Mouse (Mus musculus): Measurements from ENCODE around the gene Gucy1b1.

The Gucy1b1 gene

DNA sequence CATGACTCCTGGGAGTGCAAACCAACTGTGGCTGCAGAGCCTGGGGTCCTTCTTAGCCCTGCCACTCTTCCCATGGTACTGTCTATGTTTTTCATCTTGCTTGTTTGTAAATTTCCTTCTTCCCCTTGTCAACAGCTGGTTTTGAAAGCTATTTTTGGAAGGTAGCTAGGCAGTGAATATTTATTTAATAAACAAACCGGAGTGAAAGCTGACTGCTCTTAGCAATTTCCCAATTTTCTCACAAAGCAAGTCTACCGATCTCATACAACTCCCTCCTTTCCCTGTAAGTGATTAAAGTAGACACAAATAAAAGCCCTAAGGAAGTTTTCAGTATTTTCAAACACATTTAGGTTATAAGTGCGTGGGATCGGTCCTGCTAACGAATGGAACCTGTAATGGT lies 29.6 kb downstream of the Gucy1b1 start:
- in situ Hi-C loops (cut with MboI; ENCODE audit: low pct_unique_long_range_greater_than_20kb in 1 of 2, low sequenced_read_pairs in 2 of 2, unreplicated experiment in 1 of 2): loop anchor here (10.0 to 25.0 kb wide), 2 partner anchors 290 to 292 kb away; no protein-coding TSS in a partner anchor

DNA sequence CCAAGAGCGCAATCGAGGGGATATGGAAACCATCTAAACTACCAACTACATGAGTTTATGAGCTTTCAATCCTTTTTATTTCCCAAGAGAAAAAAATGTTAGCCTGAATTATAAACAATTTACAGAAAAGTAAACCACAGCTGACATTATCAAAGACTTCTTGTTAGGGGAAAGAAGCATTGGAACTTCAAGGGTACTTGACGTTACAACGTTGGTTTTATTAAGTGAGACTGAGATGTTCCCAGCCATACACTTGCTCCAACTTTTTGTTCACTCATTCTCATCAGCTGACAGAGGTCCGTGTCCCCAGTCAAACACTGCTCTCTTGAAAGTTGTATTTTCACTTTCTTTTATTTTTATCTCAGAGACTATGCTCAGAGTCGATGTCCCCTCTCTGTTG lies 30.8 kb downstream of the Gucy1b1 start:
- in situ Hi-C loops (cut with MboI; ENCODE audit: low pct_unique_long_range_greater_than_20kb in 1 of 2, low sequenced_read_pairs in 2 of 2, unreplicated experiment in 1 of 2): loop anchor here (10.0 to 25.0 kb wide), 2 partner anchors 291 to 294 kb away; no protein-coding TSS in a partner anchor

DNA sequence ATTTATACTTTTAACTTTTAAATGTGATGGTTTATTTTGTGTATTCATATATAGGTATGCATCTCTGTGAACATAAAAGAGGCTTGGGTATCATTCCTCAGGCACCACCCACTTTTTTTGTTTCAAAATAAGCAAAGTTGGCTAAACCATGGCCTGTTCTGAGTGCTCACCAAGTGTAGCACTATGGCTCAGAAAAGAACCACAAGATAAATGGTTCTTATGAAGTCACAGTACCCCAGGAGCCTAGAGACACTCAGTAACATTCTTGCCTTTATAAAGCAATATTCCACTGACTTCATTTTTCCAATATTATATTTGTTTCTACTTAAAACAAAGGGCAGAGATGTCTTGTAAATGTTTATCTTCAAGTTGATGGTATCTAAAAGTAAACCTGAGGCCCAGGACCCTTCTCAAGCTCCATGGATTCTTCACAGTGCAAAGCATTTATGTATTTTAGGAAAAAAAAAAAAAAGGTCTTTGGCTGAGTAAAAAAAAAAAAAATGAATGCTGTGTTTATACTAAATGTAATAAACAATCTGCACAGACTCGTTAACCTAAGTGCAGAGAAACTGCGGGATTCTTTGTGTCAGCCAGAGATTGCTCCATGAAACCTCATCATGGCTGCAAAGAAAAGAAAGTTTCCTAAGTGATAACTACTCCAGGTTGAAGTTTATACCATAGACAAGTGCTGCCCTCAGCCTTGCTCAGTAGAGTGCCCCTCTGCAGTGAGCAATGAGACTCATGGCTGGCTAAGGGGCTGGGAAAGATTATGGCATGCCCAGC lies 38.0 kb downstream of the Gucy1b1 start:
- in situ Hi-C loops (cut with MboI; ENCODE audit: low pct_unique_long_range_greater_than_20kb in 1 of 2, low sequenced_read_pairs in 2 of 2, unreplicated experiment in 1 of 2): loop anchor here in 1 of 2 experiments (25.0 kb wide), 1 partner anchor 301 kb away; no protein-coding TSS in a partner anchor

DNA sequence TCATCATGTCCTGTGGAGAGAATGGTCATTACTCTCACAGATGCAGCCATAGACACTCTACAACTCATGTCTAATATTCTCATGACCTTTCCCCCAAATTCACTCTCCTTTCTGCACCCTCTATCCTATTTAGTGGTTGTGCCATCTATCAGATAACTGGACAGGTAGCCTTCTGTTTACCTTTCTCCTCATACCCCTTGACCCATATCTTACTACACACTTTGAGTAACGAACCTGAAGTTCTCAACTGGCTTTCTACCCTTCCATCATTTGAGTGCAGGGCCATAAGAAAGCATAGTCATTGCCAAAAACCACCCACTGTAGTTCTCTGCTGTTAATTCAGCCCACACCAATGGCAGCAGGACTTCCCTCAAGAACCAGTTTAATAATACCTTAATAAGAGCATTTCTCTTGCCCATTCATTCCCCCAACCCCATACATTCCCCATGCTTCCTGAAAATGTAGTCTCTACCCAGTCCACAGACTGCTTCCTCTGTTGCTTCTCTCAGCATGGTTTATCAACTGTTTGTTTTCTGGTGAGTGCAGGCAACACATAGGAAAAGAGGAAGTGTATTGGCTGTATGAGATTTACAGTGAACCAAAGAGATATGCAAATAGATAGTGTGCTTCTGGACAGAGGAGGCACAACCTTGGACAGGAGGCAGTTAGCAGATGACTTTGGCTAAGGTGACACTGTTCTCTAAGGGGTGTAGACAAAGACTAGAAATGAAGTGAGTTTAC lies 44.3 kb downstream of the Gucy1b1 start:
- in situ Hi-C loops (cut with MboI; ENCODE audit: low pct_unique_long_range_greater_than_20kb in 1 of 2, low sequenced_read_pairs in 2 of 2, unreplicated experiment in 1 of 2): loop anchor here in 1 of 2 experiments (25.0 kb wide), 1 partner anchor 307 kb away; no protein-coding TSS in a partner anchor

DNA sequence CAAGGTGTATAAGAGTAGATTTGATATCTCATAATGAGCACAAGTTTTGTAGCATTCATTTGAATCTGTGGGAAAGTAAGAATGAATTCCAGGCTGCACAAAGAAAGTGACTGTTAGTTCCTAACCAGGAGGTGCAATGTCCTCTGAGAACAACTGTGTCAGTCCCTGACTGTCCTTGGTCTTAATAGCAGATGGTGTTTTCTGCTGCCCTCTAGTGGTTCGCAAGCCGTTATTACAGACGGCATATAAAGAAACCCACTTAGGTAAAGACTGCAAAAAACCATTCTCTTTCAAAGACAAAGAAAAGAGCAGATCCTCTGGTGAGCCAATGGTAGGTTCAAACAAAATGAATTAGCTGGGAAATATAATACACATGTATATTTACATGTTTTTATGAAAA lies 45.3 kb downstream of the Gucy1b1 start:
- in situ Hi-C loops (cut with MboI; ENCODE audit: low pct_unique_long_range_greater_than_20kb in 1 of 2, low sequenced_read_pairs in 2 of 2, unreplicated experiment in 1 of 2): loop anchor here in 1 of 2 experiments (25.0 kb wide), 1 partner anchor 308 kb away; no protein-coding TSS in a partner anchor

DNA sequence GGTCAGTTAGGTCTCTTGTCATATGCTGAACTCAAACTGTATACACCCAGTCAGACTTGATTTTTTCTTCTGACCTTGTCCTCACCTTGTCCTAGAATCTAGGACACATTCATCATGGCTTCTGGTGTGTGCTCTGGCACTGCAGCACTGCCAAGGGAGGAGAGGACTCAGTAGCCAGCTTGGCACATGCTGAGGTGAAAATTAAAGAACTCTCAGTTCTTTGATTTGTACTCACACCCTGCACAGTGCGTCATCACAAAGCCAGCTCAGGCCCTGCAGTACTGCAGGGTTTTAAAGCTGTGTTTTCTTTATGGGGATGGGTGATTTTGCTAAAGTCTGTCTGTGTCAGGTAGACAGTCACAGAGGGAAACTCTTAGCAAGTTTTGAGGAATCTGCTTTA lies 47.2 kb downstream of the Gucy1b1 start:
- in situ Hi-C loops (cut with MboI; ENCODE audit: low pct_unique_long_range_greater_than_20kb in 1 of 2, low sequenced_read_pairs in 2 of 2, unreplicated experiment in 1 of 2): loop anchor here in 1 of 2 experiments (25.0 kb wide), 1 partner anchor 310 kb away; no protein-coding TSS in a partner anchor

DNA sequence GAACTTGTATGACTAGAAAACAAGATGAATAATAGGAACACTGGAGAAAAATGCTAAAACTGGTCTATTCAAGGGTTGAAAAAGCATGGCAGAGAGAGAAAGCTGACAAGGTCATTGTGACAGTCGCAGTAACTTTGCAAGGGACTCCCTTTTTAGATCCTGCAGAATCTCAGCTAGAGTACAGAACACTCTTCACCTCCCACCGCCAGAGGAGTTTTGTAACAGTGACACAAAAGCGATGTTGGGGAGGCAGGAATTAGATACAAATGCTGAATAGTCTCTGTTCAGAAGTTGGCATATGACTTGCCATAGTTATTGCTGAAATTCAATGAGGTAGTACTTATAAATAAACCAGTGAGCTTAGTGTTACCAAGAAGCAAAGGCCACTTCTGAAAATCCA lies 51.4 kb downstream of the Gucy1b1 start:
- in situ Hi-C loops (cut with MboI; ENCODE audit: low pct_unique_long_range_greater_than_20kb in 1 of 2, low sequenced_read_pairs in 2 of 2, unreplicated experiment in 1 of 2): no loop called here

DNA sequence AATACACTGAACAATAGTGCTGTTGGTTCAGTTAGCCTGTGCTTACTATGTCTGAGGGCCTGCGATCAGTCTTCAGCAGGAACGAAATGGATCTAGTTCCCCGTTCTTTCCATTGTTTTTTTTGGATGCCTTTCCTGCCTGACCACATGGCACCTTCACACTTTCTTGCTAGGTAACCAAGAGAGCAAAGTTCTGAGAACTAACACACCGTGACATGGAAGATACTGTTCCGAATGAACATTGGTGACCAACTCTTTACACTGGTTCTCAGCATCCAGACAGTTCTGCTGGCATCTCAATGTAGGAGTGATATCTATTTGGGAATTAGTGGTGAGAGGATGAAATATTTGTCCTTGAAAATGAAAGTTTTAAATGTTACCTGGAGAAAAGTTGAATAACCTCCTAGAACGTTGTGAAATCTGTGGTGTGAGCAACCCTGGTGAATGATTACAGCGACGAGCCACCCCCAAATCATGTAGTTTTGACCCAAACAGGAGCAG lies 52.0 kb downstream of the Gucy1b1 start:
- in situ Hi-C loops (cut with MboI; ENCODE audit: low pct_unique_long_range_greater_than_20kb in 1 of 2, low sequenced_read_pairs in 2 of 2, unreplicated experiment in 1 of 2): no loop called here

DNA sequence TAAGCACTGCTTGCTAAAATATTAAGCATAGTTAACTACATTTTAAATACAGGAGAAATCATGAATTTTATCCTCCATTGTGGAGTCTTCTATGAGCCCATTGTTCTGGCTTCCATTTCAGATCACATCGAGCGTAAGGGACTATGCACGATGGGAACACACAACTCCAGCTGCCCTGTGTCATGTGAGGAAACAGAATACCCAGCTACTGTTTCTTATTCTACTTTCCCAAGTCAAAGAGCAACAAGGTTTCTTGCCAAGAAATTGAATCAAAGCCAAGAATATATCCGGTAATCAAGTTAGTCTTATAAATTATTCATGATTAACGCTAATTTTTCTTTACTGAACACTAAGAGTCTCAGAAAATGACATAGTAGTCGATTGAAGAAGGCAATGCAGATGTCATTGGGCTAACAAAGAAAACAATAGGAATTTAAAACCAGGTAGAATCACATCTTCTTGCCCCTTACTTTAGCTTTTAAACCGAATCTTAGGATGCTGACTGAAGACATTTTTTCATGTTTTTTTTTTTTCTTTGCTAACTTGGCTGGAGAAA lies 60.3 kb downstream of the Gucy1b1 start:
- in situ Hi-C loops (cut with MboI; ENCODE audit: low pct_unique_long_range_greater_than_20kb in 1 of 2, low sequenced_read_pairs in 2 of 2, unreplicated experiment in 1 of 2): no loop called here

DNA sequence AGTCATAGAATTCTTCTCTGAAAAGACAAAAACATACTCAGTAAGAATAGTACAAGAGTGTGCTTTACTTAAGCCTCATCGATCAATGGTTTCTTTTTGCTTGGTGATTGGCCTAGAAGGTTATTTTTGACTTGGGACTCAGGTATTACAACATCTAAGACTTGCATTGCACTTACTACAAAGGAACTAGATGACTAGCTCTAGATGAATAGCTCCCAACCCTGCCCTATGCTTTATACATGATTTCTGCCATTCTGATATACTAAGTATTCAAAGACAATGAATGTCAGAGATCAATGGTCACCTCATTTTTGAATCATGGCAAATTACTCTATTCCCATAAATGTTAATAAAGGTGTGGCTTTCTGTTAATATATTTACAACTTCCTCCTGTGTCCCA lies 67.5 kb downstream of the Gucy1b1 start:
- in situ Hi-C loops (cut with MboI; ENCODE audit: low pct_unique_long_range_greater_than_20kb in 1 of 2, low sequenced_read_pairs in 2 of 2, unreplicated experiment in 1 of 2): no loop called here

DNA sequence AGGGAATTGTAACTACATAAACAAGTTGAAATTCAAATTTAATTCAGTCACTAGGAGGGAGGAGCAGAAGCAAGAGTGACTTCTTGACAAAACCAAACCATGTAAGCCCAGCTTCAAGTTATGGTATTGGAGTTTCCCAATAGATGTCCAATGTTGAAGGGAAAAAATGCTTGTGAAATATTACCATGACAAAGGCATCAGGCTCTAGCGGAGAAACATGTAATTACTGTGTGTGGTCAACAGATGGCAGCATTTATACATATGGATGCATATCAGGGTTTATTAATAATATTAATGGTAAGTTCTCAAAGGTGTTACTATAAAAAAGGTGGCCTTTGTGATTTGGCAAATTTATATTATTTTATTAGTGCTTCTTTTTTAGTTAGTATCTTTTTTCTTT lies 78.5 kb downstream of the Gucy1b1 start:
- in situ Hi-C loops (cut with MboI; ENCODE audit: low pct_unique_long_range_greater_than_20kb in 1 of 2, low sequenced_read_pairs in 2 of 2, unreplicated experiment in 1 of 2): no loop called here

DNA sequence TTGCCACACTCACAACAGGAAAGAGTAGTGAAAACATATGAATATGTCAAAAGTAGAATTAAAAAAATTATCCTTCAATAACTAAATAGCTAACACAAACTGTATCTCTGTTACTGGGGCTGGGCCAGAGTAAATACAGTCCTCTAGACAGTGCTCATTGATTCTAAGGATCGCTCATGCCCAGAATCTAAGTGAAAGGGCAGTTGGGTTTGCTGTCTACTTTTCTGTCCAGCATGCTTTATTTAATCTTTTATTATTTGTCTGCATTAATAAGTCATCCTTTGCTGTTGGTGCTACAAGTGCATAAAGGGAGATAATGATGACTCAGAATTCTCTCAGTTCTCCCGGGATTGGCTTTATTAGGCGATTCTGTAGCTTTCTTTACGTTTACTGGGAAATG lies 79.1 kb downstream of the Gucy1b1 start:
- in situ Hi-C loops (cut with MboI; ENCODE audit: low pct_unique_long_range_greater_than_20kb in 1 of 2, low sequenced_read_pairs in 2 of 2, unreplicated experiment in 1 of 2): no loop called here

DNA sequence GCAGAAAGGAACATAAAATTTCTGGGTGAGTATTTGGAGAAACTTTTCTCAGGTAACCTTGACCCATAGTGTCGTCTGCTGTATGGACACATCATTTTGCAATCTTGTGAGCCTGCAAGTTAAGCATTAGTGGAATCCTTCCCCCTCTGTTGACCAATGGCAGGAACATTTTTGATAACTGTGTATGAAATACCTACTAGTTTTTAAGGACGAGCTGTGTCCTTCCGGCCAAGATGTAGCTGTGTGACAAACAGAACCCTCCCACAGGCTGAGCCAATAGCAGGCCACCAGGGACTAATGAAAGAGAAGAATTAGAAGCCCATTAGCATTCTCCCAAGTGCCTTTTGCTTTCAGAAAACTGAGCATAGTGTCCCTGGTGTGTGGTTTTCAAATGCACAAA lies 84.0 kb downstream of the Gucy1b1 start:
- in situ Hi-C loops (cut with MboI; ENCODE audit: low pct_unique_long_range_greater_than_20kb in 1 of 2, low sequenced_read_pairs in 2 of 2, unreplicated experiment in 1 of 2): no loop called here

DNA sequence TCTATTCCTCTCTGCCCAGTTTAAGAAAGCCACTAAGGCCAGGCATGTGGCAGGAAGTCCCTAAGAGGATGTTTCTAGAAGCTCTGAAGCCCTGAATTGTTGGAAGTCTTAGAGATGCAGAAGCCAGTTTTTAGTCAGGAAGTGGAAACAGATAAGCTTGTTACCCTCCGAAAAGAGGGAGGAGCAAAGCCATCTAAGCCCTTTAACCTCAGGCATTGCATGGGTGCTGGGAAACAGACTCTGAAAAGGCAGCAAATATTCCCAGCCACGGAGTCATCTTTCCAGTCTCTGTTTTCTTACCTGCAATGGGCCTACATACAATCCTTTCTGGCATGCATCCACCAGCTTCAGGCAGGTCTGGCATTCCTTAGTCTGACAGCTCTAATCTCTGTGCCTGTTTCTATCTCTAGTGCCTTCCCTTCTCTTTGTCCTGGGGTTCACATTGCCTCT lies 84.8 kb downstream of the Gucy1b1 start:
- in situ Hi-C loops (cut with MboI; ENCODE audit: low pct_unique_long_range_greater_than_20kb in 1 of 2, low sequenced_read_pairs in 2 of 2, unreplicated experiment in 1 of 2): no loop called here

DNA sequence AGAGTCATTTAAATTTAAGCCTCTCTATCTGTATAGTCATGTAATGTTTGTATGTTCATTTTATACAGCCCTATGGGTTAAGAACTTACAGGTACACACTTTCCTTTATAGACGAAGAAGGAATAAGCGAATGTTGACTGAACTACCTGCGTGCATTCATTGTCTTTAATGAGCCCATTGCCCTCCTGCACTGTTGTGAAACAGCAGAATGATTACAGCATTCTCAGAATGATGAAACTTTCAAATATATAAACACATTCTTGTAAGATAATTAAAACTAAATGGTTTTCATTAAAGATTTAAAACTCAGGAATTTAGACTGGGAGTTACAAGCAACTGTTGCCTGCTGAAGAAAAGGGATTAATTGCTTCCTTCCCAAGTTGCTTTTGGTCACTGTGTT lies 86.9 kb downstream of the Gucy1b1 start:
- in situ Hi-C loops (cut with MboI; ENCODE audit: low pct_unique_long_range_greater_than_20kb in 1 of 2, low sequenced_read_pairs in 2 of 2, unreplicated experiment in 1 of 2): no loop called here

DNA sequence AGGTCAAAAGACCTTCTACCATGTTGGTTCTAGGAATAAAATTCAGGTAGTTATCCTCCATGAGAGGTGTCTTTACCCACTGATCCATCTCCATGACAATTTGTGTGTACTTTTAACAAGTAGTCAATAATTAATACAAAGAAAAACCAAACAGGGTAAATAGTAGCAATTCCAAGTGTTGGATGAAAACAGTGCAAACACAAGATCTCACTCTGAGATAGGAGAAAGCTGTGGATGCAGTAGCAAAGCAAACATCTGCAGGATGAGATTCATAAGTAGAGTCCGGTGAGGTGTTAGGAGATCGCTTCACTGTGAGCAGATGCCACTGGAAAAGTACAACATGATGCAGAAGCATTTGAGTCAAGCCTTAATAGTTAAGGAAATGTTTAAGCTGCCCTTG lies 88.4 kb downstream of the Gucy1b1 start:
- in situ Hi-C loops (cut with MboI; ENCODE audit: low pct_unique_long_range_greater_than_20kb in 1 of 2, low sequenced_read_pairs in 2 of 2, unreplicated experiment in 1 of 2): no loop called here

DNA sequence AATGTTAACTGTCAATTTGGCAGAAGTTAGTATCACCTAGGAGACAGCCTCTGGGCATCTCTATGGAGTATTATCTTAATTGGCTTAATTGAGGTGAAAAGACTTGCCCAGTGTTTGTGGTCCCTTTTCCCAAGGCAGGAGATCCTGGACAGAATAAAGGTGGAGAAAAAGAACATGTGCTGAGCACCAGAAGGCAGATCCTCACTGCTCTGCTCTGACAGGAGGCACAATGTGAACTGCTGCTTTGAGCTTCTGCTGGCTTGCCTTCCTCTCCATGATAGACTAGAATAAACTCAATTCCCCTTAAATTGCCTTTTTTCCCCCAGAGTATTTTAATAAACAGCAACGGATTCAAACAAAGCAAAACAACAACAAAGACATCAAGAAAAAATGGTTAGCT lies 89.4 kb downstream of the Gucy1b1 start:
- in situ Hi-C loops (cut with MboI; ENCODE audit: low pct_unique_long_range_greater_than_20kb in 1 of 2, low sequenced_read_pairs in 2 of 2, unreplicated experiment in 1 of 2): no loop called here

DNA sequence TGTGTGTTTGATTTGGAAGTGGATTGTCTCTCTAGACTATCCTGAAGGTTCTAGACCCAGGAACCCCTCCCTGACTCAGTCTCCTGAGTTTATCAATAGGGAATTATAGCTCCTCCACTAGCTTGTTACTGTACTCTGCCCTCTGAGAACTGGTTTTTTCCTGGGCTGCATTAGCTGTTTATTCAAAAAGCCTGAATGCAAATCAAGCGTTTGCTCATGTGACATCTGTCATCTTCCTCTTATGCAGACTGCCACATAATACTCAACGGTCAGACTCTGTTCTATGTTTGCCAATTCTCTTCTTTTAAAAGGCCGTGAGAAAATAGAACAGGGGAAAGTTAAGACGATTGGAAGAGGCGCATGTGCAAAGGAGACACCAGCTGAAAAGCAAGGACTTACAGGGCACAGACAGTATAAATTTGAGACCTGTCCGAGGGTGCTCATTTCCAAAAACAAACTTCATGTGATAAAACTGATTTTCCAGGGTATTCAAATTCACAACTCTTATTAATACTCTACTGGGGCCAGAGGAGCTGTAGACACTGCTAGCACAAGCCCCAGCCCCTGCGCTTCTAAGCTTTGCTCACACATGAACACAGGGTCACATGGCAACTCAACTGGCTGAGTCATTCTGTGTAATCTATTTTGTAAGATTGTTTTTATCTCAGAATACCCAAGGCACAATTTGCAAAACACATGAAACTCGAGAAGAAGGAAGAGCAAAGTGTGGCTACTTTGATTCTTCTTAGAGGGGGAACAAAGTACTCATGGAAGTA lies 91.2 kb downstream of the Gucy1b1 start:
- in situ Hi-C loops (cut with MboI; ENCODE audit: low pct_unique_long_range_greater_than_20kb in 1 of 2, low sequenced_read_pairs in 2 of 2, unreplicated experiment in 1 of 2): no loop called here
